Mouse (Mus musculus) testis, postnatal 10 days (tissue): ENCODE data around the gene Nfix.

Source experiments
- DNase-seq: peaks from one replicate; pipeline ENCODE4 v3.0.0; 2021; ENCODE audit warnings: low spot score

Gene Nfix

DNA sequence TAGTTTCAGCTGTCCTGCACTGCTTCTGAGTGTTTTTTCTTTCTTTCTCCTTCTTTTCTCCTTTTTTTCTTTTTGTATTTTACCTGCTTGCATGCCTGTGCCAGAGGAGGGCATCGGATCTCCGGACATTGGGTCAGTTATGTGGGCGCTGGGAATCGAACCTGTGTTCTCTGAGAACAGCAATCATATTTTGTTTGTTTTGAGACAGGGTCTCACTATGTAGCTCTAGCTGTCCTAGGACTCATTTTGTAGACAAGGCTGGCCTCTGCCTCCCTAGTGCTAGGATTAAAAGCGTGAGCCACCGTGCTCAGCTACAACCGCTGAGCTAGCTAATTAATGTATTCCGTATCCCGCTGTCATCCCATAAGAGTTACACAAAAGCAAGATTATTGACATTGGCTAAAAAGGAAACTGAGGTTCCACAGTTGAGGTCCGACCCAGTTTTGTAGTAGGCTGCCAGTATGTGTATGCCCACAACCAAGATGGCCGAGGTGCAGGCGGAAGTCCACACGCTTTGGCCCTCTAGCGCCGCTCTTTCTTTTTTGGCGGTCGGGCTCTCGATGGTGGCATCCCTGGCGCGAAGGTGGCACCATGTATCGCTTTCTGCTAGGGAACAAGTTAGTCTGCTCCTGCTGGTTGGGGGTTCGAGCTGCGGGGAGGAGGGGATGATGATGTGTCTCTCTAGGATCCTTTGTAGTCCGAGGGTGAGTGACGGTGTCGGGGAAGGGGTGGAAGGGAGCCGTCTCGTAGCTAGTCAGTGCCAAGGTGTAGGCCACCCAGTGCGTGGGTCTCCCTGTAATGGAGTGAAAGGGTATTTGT lies 135.4 kb downstream of the Nfix start:
- DNase-seq, result peak; percentile 82

DNA sequence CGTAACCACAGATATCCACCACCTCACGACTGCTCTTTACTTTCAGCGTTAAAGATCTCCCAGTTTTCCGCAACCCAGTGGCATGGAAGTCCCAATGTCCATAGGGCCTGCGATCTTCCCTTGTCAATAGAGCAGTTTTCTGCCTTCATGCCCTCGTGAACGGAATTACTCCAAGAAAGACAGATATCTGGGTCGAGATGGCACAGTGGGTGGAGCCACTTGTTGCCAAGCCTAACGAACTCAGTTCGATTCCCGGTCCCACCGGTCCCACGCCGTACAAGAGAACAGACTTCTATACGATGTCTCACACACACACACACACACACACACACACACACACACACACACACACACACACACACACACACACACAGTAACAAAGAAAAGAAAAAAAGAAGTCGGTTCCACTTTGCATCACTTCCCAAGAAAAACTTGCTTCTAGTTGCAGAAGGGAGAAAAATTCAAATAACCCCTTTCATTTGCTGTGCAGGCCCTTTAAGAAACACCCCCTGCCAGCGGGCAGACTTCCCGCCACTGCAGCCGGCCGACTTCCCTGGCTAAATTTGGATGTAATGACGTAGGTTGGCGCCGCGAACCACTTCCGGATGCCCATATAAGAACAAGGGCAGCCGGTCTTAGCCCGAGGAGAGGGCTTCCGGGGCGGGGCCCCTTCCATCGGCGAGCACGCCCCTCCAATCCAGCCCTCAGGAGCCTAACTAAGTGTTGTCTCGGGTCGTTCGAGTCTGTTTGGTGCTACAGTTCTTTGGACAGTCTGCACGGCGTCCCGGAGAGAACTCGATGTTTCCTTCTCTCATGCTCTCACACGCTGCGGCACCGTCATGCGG lies 136.4 kb downstream of the Nfix start:
- DNase-seq, result peak; percentile 96

DNA sequence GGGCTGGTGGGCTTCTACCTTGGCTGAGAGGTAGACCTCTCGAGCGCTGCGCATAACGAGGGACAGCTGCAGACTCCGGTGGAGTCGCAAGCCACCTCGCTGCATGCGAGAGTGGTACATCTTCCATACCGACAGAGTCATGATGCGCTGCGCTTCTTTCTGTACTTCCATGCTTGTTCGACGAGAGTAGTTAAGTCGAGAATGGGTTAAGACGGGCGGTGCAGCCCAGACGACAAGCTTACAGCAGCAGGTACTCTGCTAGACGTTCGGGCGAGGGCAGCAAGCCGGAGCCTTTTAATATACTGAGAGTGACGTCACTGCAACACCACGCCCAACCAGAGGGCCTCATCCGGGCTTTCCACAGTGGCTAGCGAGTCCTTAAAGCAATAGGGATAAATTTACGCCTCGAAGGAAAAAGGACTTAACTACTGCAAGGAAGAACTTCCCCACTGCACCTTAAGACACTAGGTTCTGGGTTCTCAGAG lies 137.5 kb downstream of the Nfix start, which contains the start of gene Ier2:
Gene Ier2 (minus strand): TSS at position 272 of the 485 bp plus-strand sequence.
- peak; percentile 93 for DNase-seq

DNA sequence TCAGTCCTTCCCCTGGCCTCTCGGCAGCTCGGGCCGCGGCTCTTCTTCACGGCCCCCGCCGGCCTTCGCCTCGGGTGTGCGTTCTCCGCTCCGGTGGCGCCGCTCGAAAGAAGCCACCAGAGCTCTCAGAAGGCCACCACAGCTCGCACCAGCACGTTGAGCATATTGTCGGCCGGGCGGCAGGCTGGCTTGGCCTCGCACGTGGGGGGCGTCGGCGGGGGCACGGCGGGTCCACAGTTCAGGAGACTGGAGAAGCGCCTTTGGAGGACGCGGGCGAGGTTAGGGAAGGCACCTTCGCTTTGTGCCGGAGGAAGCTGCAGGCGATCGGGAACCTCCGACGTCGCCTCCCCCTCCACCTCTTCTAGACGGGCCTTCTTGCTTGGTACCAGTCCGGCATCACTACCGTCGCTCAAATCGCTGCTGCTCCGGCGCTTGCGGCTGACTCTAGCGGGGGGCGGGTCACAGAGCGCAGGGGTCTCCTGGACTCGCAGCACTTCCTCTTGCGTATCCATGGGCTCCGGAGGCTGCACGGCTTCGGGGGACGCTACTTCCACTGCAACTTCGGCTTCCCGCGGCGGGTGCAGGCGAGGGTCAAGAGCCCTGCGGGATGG lies 138.1 kb downstream of the Nfix start:
- DNase-seq, result peak; percentile 73

DNA sequence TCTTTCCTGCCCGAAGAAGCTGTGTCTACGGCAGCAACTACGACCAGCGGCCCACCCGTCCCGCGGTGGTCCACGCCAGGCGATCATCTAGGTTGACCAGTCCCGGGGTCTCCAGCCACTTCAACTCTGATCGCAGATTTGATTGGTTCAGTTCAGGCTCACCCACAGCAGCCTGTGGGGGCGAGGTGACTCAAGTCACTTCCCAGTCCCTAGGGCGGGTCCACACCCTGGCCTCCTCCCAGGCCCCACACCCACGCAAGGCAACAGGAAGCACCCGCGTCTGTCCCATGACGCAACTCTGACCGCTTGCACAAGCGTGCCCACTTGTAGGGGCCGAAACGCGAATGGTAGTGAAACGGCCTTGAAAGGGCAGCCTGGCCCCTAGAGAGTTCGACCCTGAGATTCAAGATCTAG lies 138.7 kb downstream of the Nfix start:
- DNase-seq, result peak; percentile 86

DNA sequence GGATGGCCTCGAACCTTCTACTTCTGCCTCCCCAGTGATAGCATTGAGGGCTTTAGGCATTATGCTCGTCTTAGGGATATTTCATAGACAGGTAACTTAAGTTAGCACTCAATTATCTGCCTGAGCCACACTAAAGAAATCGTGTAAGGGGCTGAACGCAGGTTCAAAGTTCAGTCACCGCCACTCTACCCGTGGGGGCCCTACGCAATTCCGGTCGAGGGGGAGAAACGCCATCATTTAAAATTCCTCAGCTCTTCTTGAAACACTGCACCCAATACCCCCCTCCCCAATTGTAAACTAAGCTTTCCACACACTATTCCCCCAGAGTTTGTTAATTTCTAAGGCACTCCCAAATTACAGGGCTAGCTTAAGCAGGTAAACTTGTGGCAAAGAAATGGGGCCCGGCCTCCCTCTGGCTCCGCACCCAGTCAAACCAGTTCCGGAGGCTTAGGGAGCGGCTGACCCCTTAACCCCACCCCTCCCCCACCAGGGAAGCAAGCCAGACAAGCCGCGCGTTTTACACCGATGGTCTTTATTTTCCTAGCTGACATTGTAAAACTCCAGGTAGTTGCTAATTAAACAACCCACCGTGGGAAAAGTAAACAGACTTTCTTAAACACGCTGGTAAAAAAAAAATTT lies 139.2 kb downstream of the Nfix start:
- DNase-seq, result peak; percentile 83

DNA sequence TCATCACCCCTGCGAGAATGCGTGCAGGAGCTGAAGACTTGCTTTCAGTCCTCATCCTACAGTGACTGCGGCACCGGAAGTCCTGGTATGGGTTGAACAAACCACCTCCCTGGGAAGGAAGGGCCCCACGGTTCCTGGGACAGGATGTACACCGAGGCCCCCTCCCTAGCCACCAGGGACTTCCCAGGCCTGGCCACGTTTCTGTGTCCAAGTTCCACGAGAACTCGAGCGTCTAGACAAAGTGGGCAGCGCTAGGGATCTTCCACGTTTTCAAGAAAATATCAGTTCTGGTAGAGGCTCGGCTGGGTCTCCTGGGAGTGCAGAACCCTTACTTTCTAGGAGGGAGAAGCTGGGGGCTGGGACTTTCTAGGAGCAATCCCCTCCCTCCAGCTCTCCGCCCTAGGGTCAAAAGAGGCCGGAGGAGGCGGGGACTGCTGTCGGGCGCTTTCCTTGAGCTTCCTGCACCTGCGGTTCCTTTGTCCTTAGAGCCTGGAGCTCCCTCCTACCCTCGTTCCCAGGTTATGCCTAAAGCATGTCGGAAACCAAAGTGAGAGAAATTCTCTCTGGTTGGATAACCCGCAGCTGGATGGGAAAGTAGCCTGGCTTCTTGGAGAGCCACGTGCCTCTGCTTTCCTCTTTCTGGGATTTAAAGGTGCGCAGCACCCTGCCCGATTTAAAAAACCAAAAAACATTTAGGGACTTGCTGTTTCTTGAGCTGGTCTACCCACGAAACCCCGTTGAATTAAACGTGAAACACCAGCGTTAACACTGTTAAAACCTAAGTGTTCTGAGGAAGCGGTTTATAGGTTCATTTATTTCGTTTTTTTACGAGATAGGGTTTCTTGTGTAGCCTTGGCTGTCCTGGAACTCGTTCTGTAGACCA lies 140.0 kb downstream of the Nfix start:
- DNase-seq, result peak; percentile 73

DNA sequence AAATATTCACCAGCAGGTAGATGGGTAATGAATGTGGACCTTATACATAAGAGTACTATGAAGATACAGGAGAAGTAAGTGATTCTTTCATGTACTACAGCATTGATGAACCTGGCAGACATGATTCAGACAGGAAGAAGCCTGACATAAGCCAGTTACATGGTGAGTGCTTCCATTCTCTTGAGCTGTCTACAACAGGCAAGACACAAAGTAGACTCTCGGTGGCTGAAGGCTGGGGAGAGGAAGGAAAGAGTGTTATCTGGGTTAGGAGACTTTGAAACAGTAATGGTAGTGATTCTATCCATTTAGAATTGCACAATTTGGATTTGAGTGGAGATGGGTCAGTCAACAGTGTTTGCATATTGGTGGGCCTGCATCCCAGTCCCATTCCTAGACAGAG lies 141.2 kb downstream of the Nfix start:
- no peak for DNase-seq

DNA sequence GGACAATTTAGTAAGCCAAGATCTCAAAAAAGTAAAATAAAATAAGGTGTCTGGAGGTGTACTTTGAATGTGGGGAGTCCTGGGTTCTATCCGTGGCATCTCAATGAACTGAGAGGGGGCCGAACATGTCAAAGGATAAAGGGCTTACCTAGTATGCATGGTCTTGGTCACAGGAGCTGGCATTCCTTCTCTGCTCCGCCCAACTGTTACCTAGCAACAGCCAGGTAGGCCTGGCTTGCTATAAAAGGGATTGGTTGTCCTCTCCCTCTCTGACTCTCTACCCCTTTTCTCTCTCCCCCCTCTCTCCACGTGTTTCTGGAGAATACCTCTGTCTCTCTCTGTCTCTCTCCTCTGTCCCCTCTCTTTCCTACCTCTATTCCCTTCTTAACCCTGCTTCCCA lies 142.5 kb downstream of the Nfix start:
- no peak for DNase-seq

DNA sequence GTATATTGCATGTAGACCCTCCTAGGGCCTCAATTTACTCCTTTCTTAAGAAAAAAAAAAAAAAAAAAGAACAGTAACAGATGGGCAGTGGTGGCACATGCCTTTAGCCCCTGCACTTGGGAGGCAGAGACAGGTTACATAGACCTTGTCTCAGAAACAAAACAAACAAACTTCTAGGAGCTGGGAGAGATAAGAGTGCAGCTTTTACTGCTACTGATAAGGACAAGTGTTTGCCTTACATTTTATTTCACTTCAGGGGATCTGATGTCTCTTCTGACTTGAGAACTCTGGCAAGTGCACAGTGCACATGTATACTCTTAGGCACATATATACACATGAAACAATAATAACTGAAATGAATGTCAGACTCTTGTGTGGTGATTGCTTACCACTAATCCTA lies 142.9 kb downstream of the Nfix start:
- no peak for DNase-seq

DNA sequence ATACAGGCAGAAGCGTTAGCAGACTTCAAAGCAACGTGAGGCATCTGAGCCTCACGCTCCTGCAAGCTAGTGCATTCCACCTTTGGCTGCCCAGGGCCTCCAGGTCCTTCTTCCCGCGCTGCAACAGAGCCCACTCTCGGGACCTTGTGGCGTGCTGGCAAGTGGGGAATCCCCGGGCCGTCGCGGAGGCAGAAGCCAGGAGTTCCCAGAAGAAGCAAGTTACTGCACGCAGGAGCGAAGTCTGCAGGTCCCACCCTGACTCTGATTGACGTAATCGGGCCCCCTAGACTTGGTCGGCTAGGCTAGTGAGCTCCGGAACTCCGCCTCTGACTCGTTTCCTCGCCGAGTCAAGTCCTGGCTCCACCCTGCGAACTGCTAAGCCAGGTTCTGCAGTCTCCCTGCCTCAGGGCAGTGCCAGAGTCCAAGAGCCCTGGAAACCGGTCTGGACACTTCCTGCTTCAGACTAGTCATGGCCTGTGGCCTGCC lies 143.5 kb downstream of the Nfix start:
- DNase-seq, result peak; percentile 66

DNA sequence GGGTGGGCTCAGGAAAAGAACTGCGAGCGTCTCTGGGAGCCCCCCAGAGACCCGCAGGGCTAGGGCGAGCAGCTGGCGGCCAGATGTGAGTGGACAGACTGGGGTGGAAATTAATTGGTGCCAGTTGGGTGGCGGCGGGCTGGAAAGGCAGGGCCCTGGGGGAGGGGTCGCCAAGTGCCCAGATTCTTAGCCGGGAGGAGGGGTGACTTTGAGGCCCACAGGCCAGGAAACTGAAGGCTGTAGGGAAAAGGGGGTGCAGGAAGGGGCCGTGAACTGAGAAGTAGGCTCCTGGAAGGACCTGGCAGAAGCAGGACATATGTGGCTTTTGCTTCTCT lies 144.0 kb downstream of the Nfix start:
- peak; percentile 73 for DNase-seq

DNA sequence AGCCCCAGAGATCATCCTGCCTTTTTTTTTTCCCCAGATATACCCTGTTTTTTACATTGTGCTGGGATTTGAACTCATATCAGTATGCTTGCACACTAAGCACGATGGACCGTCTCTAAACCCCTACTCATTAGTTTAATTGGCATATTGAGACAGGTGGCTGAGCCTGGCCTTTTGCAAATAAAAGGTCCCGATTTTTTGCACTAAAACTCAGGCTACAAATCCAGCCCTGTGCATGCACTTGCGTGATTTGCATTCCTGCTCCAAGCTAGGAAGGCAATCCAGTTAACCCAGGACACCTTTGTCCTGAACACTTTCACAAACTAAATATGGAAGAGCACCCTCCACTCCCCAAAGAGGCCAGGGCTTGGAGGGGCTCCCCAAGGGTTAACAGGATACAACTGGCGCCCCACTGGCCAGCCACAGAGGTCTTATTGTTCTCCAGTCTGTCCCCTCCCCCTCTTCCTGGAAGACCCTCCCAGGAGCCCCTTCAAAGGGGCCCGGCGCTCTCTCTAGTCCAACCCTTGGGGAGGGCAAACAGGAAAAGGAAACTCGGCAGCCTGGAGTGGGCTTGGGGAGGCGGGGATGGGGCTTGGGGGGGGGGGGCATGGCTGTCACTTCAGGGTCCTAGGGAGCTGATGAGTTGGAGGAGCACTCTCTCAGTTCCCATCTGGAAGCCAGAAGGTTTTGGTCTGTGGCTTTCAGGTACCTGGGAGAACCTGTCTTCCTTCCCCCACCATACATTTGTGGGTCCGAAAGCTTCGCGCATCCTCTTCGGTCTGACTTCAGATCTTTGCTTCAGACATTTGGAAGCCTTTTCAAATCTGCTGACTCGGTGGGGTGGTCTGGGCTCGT lies 144.6 kb downstream of the Nfix start:
- DNase-seq, result no peak

DNA sequence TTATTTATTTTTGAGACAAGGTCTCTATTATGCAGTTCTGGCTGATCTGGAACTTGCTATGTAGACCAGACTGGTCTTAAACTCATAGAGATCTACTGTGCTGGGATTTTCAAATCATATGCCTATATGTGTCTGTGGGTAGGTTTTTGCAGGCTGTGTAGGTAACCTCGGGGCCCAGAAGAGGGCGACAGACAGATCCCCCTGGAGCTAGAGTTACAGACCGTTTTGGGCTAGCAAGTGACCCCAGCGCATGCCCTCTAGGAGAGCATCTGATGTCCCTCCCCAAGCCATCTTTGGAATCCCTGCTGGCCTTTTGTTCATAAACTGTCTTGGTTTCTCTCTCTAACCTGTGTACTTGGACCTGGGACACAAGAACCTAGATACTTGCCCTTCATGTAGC lies 145.5 kb downstream of the Nfix start:
- peak; percentile 44 for DNase-seq

DNA sequence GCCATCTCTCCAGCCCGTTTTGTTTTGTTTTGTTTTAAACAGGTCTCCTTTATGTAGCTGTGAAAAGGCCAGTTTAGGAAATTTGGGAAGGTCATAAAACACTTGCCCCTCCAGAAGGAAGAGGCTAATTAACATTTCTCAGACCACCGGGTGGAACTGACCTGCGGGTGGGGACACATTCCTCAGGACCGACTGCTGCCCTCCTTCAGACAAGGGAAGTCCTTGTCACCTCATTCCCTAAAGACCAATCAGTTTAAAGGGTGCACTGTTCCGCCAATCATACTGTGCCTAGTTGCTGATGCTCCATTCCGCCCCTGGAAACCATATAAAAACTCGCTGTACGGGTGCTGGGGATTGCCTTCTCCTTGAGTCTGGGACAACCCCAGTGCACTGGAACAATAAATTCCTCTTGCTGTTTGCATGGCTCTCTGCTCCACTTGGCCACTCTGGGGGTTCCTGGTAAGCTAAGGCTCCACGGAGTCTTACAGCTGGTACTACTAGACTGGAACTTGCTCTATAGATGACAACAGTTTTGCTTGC lies 147.0 kb downstream of the Nfix start:
- peak; percentile 35 for DNase-seq

DNA sequence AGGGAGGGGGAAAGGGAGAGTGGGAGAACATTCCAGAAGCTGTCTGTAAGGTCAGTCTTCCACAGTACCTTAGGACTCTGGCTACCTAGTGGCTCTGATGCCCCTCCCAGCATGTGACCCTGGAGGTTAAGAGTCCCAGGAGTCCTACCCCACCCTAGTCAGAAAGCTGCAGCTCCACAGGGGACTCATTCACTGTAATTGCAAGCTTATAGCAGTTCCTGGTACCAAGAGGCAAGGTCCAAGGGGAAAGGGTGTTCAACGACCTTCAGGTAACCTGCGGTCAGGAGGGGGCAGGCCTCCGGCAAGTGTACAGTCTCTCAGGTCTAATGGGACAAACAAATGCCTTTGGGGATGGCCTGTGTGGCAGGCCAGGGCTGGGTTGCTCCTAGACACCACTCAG lies 149.9 kb downstream of the Nfix start:
- DNase-seq, result no peak
